Mouse (Mus musculus): Measurements from ENCODE around the gene Zswim8. TPM values are rescaled to one million over a fixed set of nuclear protein-coding genes. Genes with fewer than 3 reads are reported as not detected.

Zswim8 gene
- polyA plus RNA-seq, 1 experiment from 2014 or later: 44.9 TPM

DNA sequence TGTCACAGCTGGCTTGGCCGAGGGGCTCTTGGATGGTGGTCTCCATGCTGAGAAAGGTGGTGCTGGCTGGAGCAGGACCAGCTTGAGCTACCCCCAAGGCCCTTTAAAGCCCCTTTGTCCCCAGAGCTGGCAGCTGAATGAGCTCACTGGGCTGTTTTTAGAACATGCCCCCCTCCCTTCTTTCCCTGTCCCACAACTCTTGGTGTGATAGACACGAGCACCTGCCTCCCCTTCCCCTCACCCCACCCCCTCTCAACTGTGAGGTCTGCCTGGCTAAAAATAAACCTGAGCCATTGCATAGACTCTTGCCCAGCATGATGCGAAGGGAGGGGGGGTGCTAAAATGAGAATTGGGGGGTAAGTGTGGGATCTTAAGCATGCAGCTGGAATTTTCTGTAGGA is 42.9 kb upstream of the Zswim8 start:
- Histone ChIP-seq H3K27me3 (ENCODE audit: control insufficient read depth, insufficient read depth, low read depth, low read length) (peaks cover 10% of the 10 kb centered on the region), H3K4me3 (ENCODE audit: low read depth, low read length) (no peak overlapping the region), H3K4me1 (ENCODE audit: control insufficient read depth, insufficient read depth, low read length) (peaks cover 9% of the 10 kb centered on the region; the same call in 1 of the 2 replicates), H3K9me3 (replicated peaks; ENCODE audit: control insufficient read depth, low read length, poor library complexity, severe bottlenecking) (no peaks in the 10 kb centered on the region), H3K27ac (ENCODE audit: low read length) (no peak overlapping the region), H3K36me3 (ENCODE audit: control insufficient read depth, insufficient read depth, low read length) (no peaks in the 10 kb centered on the region), H3K4me2 (ENCODE audit: low read length) (no peak overlapping the region), H3K9ac (ENCODE audit: low read depth, low read length) (no peak overlapping the region)
- no peak for ATAC-seq
- 45% methylated on average over 3 of the region's 3 CpGs for WGBS

DNA sequence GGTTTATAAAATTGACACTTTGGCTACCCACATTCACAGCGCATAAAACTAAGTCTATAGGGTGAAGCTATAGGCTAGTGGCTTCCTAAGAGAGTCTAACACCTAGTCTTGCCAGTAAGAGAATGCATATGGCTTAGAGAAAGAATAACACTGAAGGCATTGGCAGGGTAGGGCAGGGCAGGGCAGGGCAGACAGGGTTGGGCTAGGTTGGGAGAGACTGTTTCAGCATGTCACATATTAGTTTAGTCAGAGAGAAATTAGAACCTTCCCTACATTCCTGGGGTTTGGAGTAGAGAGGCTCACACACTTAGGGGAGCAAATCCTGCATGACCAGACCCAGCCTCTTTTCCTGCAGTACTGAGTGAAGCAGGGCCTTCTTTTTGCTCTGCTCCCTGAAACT is 39.9 kb upstream of the Zswim8 start:
- Histone ChIP-seq H3K9me3 (replicated peaks; ENCODE audit: control insufficient read depth, low read length, poor library complexity, severe bottlenecking) (no peaks in the 10 kb centered on the region), H3K27me3 (ENCODE audit: control insufficient read depth, insufficient read depth, low read depth, low read length) (peaks cover 10% of the 10 kb centered on the region), H3K27ac (ENCODE audit: low read length) (no peak overlapping the region), H3K4me2 (ENCODE audit: low read length) (no peak overlapping the region), H3K9ac (ENCODE audit: low read depth, low read length) (no peak overlapping the region), H3K4me1 (ENCODE audit: control insufficient read depth, insufficient read depth, low read length) (peaks cover under 1% of the 10 kb centered on the region; the same call in 1 of the 2 replicates), H3K4me3 (ENCODE audit: low read depth, low read length) (no peak overlapping the region), H3K36me3 (ENCODE audit: control insufficient read depth, insufficient read depth, low read length) (no peaks in the 10 kb centered on the region)
- WGBS: 73% methylated on average over 1 of the region's 1 CpGs
- ATAC-seq: no peak

DNA sequence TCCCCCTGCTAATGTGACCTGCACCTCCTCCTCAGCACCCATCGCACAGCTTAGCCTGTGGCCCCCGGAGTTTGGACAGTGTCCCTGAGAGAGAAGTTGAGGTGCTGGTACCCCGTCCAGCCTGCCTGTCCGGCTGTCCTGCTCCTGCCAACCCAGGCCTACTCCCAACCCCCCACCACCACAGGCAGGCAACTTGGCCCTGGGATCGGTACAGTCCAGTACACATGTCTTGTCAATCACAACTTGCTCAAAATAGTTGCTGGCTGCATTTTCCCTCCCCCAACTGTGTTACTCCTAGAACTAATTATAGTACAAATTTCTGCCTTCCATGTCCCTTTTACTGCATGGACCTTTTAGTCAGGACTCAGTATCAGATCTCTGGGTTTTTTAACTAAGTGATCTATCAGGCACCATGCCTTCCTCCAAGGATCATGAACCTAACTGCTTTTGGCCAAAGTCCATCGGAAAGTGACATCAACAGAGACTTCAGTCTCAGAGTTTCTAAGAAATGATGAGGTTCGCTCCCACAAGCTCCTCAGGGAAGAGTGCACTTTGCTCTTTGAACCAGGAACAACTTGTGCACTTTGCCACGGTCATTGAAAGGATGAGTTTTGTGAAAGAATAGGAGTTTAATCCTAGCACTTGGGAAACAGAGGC is 39.1 kb upstream of the Zswim8 start, which contains the start of gene Synpo2l:
Synpo2l (minus strand) TSS at position 201 of the 657 bp plus-strand sequence.
- 83% methylated on average over 8 of the region's 8 CpGs for WGBS
- H3K4me3 ChIP-seq (ENCODE audit: low read depth, low read length): no peak within 1 kb of the TSS
- H3K9me3 ChIP-seq (replicated peaks; ENCODE audit: control insufficient read depth, low read length, poor library complexity, severe bottlenecking): no peaks in the 10 kb centered on the region
- ATAC-seq: no peak
- H3K27me3 ChIP-seq (ENCODE audit: control insufficient read depth, insufficient read depth, low read depth, low read length): peaks cover 10% of the 10 kb centered on the region
- H3K4me1 ChIP-seq (ENCODE audit: control insufficient read depth, insufficient read depth, low read length): no peaks in the 10 kb centered on the region
- no peak within 1 kb of the TSS for H3K27ac ChIP-seq (ENCODE audit: low read length)
- H3K36me3 ChIP-seq (ENCODE audit: control insufficient read depth, insufficient read depth, low read length): no peaks in the 10 kb centered on the region
- H3K9ac ChIP-seq (ENCODE audit: low read depth, low read length): no peak within 1 kb of the TSS
- no peak within 1 kb of the TSS for H3K4me2 ChIP-seq (ENCODE audit: low read length)

DNA sequence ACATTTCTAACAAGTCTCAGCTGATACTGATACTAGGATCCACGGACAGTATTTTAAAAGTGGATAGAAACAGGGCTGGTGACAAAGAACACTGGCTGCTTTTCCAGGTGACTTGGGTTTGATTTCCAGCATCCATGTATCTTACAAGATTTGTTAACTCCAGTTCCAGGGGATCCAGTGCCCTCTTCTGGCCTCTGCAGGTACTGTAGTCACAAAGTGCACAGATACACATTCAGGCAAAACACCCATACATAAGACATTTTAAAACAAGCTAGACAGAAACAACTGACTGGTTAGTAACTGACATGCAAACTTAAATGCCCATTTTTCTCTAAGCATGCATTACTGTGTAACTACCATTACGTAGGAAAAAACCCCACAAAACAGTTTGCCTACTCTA is 34.4 kb upstream of the Zswim8 start:
- Histone ChIP-seq H3K4me1 (ENCODE audit: control insufficient read depth, insufficient read depth, low read length) (peaks cover 18% of the 10 kb centered on the region), H3K27ac (ENCODE audit: low read length) (no peak overlapping the region), H3K4me3 (ENCODE audit: low read depth, low read length) (no peak overlapping the region), H3K9me3 (replicated peaks; ENCODE audit: control insufficient read depth, low read length, poor library complexity, severe bottlenecking) (no peaks in the 10 kb centered on the region), H3K27me3 (ENCODE audit: control insufficient read depth, insufficient read depth, low read depth, low read length) (peaks cover 5% of the 10 kb centered on the region), H3K9ac (ENCODE audit: low read depth, low read length) (no peak overlapping the region), H3K4me2 (ENCODE audit: low read length) (no peak overlapping the region; the same call in 1 of the 2 replicates), H3K36me3 (ENCODE audit: control insufficient read depth, insufficient read depth, low read length) (peaks cover 13% of the 10 kb centered on the region)
- no peak for ATAC-seq
- 89% methylated on average over 2 of the region's 2 CpGs for WGBS

DNA sequence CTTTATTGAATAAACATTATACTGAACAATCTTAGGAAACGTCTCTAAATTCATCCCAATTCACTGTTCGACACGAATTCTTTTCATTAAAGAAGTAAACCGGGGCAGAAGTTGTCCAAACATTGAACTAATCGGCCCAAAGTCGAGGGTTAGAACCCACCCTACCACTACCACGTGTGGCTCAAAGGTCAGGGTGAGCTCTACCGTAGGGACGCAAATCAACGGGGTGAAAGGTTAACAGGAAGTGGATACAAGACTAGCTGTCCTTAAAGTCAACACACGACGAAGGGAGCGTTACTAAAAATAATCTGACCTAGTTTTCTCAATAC is 33.7 kb upstream of the Zswim8 start:
- peak; percentile 85 for ATAC-seq

DNA sequence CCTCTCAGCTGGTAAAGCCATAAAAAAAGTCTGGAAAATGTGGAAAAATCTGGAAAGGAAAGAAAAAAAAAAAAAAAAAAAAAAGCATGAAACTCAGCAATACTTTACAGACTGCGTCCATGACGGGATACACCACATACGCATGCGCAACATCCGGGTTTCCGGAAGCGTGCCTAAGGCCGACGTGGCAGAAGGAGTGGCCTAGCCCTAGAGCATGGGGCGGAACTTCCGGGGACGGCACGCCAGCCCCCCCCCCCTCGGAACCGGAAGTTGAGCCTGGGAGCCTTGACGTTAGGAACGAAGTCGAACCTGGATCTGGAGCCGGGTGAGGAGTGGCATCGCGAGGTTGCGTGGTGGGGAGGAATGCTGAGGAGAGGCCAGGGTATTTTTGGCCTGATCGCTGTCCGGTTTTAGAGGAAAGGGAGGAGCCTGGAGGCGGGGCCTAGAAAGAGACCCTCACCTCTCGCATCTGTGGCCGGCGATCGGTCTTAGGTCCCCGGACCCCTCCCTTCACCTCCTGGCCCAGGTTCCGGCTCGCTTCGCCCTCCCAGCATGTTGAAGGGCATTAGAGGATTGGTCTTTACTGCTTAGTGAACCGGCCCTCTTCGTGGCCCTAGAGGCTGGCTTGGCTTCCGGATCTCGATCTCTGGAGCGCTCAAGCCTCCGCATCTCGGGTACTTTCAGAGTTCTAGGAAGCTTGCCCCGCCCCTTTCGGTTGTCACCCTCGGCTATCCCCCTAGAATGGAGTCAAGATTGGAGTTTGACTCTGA is 33.1 kb upstream of the Zswim8 start, which contains the start of gene Sec24c:
Sec24c (plus strand) TSS at position 245 of the 770 bp plus-strand sequence.
- Histone ChIP-seq H3K4me1 (ENCODE audit: control insufficient read depth, insufficient read depth, low read length) (peaks cover 18% of the 10 kb centered on the region), H3K27me3 (ENCODE audit: control insufficient read depth, insufficient read depth, low read depth, low read length) (no peaks in the 10 kb centered on the region), H3K27ac (ENCODE audit: low read length) (peak within 1 kb of the TSS; percentile 77), H3K36me3 (ENCODE audit: control insufficient read depth, insufficient read depth, low read length) (peaks cover 25% of the 10 kb centered on the region), H3K9me3 (replicated peaks; ENCODE audit: control insufficient read depth, low read length, poor library complexity, severe bottlenecking) (no peaks in the 10 kb centered on the region), H3K4me2 (ENCODE audit: low read length) (peak within 1 kb of the TSS; percentile 91), H3K4me3 (ENCODE audit: low read depth, low read length) (peak within 1 kb of the TSS; percentile 79), H3K9ac (ENCODE audit: low read depth, low read length) (peak within 1 kb of the TSS; percentile 62)
- WGBS: 0% methylated on average over 39 of the region's 43 CpGs
- peak; percentile 96 for ATAC-seq

More for the DNA sequence above, 33.7 kb upstream of the Zswim8 start:
- H3K36me3 ChIP-seq (ENCODE audit: control insufficient read depth, insufficient read depth, low read length): peaks cover 21% of the 10 kb centered on the region
- peaks cover 18% of the 10 kb centered on the region for H3K4me1 ChIP-seq (ENCODE audit: control insufficient read depth, insufficient read depth, low read length)
- peak overlapping the region; percentile 62; the same call in 1 of the 2 replicates for H3K9ac ChIP-seq (ENCODE audit: low read depth, low read length)
- H3K27ac ChIP-seq (ENCODE audit: low read length): peak overlapping the region; percentile 77
- 11% methylated on average over 13 of the region's 13 CpGs for WGBS
- no peaks in the 10 kb centered on the region for H3K9me3 ChIP-seq (replicated peaks; ENCODE audit: control insufficient read depth, low read length, poor library complexity, severe bottlenecking)
- peak overlapping the region; percentile 79 for H3K4me3 ChIP-seq (ENCODE audit: low read depth, low read length)
- H3K27me3 ChIP-seq (ENCODE audit: control insufficient read depth, insufficient read depth, low read depth, low read length): peaks cover 3% of the 10 kb centered on the region
- H3K4me2 ChIP-seq (ENCODE audit: low read length): peak overlapping the region; percentile 86

DNA sequence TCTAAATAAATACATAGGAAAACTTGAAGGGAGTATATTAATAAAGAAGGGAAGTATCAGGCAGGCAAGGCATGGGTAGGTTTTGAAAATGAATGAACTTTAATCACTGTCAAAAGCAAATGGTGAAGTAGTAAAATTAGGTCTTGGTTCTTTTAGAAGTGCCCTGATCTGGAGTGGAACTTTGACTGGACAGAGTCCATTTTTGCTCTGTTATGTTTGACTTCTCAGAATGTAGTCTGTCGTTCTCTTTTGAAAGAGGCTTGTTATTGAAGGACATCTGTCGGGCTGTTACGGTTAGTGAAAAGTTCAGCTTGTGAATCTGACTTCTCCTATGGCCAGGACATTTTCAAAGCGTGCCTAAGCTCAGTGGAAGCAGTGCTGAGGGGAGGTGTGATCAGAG is 29.4 kb upstream of the Zswim8 start:
- Histone ChIP-seq H3K4me3 (ENCODE audit: low read depth, low read length) (no peak overlapping the region), H3K36me3 (ENCODE audit: control insufficient read depth, insufficient read depth, low read length) (peaks cover 50% of the 10 kb centered on the region), H3K27me3 (ENCODE audit: control insufficient read depth, insufficient read depth, low read depth, low read length) (no peaks in the 10 kb centered on the region), H3K9ac (ENCODE audit: low read depth, low read length) (no peak overlapping the region), H3K27ac (ENCODE audit: low read length) (no peak overlapping the region), H3K9me3 (replicated peaks; ENCODE audit: control insufficient read depth, low read length, poor library complexity, severe bottlenecking) (no peaks in the 10 kb centered on the region), H3K4me1 (ENCODE audit: control insufficient read depth, insufficient read depth, low read length) (peaks cover 18% of the 10 kb centered on the region), H3K4me2 (ENCODE audit: low read length) (no peak overlapping the region)
- no peak for ATAC-seq
- WGBS: 95% methylated on average over 4 of the region's 4 CpGs

DNA sequence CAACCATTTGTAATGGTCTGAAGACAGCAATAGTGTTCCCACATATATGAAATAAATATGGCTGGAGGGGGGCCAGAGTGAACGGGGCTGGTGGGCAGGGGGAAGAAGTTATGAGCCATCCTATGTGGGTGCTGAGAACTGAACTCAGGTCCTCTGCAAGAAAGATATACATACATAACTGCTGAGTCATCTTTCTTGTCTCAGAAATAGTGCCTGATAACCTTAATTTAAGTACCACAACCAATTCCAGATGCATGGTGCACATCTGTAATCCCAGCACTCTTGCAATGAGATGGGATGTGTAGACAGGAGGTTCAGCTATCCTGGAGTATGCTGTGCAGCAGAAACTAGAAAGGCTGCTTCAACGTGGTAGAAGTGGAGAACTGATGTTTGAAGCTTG is 25.6 kb upstream of the Zswim8 start:
- no peak overlapping the region for H3K4me3 ChIP-seq (ENCODE audit: low read depth, low read length)
- 91% methylated on average over 2 of the region's 2 CpGs for WGBS
- no peaks in the 10 kb centered on the region for H3K9me3 ChIP-seq (replicated peaks; ENCODE audit: control insufficient read depth, low read length, poor library complexity, severe bottlenecking)
- no peak overlapping the region for H3K9ac ChIP-seq (ENCODE audit: low read depth, low read length)
- no peaks in the 10 kb centered on the region for H3K27me3 ChIP-seq (ENCODE audit: control insufficient read depth, insufficient read depth, low read depth, low read length)
- ATAC-seq: no peak
- H3K4me1 ChIP-seq (ENCODE audit: control insufficient read depth, insufficient read depth, low read length): no peaks in the 10 kb centered on the region
- H3K27ac ChIP-seq (ENCODE audit: low read length): no peak overlapping the region
- no peak overlapping the region for H3K4me2 ChIP-seq (ENCODE audit: low read length)
- peaks cover 61% of the 10 kb centered on the region for H3K36me3 ChIP-seq (ENCODE audit: control insufficient read depth, insufficient read depth, low read length)

DNA sequence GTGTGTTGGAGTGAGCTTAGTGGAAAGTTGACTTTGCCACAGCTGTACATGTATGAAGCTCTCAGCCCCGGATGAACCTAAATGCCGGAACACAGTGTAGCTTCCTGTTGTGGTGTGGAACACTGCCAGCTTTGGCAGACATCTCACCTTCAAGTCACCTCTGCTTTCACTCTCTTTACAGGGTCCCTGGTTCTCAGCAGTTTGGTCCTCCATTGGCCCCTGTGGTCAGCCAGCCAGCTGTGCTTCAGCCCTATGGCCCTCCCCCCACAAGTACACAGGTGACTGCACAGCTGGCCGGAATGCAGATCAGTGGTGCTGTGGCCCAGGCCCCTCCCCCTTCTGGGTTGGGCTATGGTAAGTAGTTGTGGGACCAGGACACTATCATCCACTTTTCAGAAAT is 24.9 kb upstream of the Zswim8 start:
- Histone ChIP-seq H3K4me1 (ENCODE audit: control insufficient read depth, insufficient read depth, low read length) (no peaks in the 10 kb centered on the region), H3K4me2 (ENCODE audit: low read length) (no peak overlapping the region), H3K9ac (ENCODE audit: low read depth, low read length) (no peak overlapping the region), H3K27ac (ENCODE audit: low read length) (no peak overlapping the region), H3K36me3 (ENCODE audit: control insufficient read depth, insufficient read depth, low read length) (peaks cover 64% of the 10 kb centered on the region), H3K4me3 (ENCODE audit: low read depth, low read length) (no peak overlapping the region), H3K27me3 (ENCODE audit: control insufficient read depth, insufficient read depth, low read depth, low read length) (no peaks in the 10 kb centered on the region), H3K9me3 (replicated peaks; ENCODE audit: control insufficient read depth, low read length, poor library complexity, severe bottlenecking) (no peaks in the 10 kb centered on the region)
- WGBS: 74% methylated on average over 3 of the region's 3 CpGs
- no peak for ATAC-seq

Data from midbrain, embryonic 16.5 days (tissue).